Mouse (Mus musculus): Measurements from ENCODE around the gene Tmem145. TPM values are rescaled to one million over a fixed set of nuclear protein-coding genes. Genes with fewer than 3 reads are reported as not detected.
A peak's percentile ranks its signal among the peaks of the same experiment; 100 is the strongest.

Tmem145 gene
- polyA plus RNA-seq, 1 experiment from 2014 or later, result 0.67 TPM

- H3K4me2 ChIP-seq (replicated peaks; ENCODE audit: low read depth), result peak overlapping the region; percentile 88
- ATAC-seq (ENCODE audit: low FRiP score, low TSS enrichment) (peak; percentile 84), DNase-seq (ENCODE audit: low spot score) (peak; percentile 99)
- peaks cover 21% of the 10 kb centered on the region for H3K36me3 ChIP-seq (ENCODE audit: control insufficient read depth, insufficient read depth, low read length)
- H3K4me1 ChIP-seq (replicated peaks; ENCODE audit: control insufficient read depth, insufficient read depth), result peaks cover 22% of the 10 kb centered on the region
- H3K27me3 ChIP-seq (ENCODE audit: control insufficient read depth, insufficient read depth, low read length), result no peaks in the 10 kb centered on the region
- H3K9me3 ChIP-seq (ENCODE audit: control insufficient read depth, low read length), result no peaks in the 10 kb centered on the region
- H3K9ac ChIP-seq (ENCODE audit: low read length), result peak overlapping the region; percentile 76
- TF ChIP-seq EP300 (optimal IDR thresholded peaks at IDR 0.05) (no peak), CTCF (IDR thresholded peaks at IDR 0.05; ENCODE audit: low read depth) (peak; percentile 21)
- peak overlapping the region; percentile 98 for H3K27ac ChIP-seq (replicated peaks)
- H3K4me3 ChIP-seq (ENCODE audit: low read depth, low read length), result peak overlapping the region; percentile 71
- under 1% methylated on average over 55 of the region's 108 CpGs for WGBS
Observed at GRCm38 (mm10) chr7:25281734-25282601, 23.9 kb upstream of the Tmem145 start.

DNA sequence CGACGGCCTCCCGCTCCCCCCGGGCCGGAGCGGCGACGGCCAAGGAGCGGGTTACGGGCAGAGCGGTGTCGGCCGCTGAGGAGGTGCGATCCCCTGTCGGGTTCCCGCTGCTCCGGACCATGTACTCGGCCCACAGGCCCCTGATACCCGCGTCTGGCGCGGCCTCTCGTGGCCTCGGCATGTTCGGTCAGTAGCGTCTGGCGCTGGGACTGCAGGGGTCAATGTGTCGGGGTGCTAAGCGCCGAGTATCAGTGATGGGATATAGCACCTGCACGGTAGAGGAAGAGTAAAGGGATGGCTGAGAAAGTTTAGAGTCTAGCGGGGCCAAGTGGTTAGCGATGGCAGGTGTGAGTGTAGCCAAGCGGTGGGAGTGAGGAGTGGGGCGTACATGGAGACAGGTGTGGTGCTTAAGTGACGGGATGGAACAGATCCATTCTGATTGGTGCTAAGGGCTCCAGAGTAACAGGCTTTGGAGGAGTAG is 23.1 kb upstream of the Tmem145 start:
- Histone ChIP-seq H3K9ac (ENCODE audit: low read length) (peak overlapping the region; percentile 76), H3K27me3 (ENCODE audit: control insufficient read depth, insufficient read depth, low read length) (no peaks in the 10 kb centered on the region), H3K4me1 (replicated peaks; ENCODE audit: control insufficient read depth, insufficient read depth) (peaks cover 22% of the 10 kb centered on the region), H3K9me3 (ENCODE audit: control insufficient read depth, low read length) (no peaks in the 10 kb centered on the region), H3K4me3 (ENCODE audit: low read depth, low read length) (peak overlapping the region; percentile 71), H3K36me3 (ENCODE audit: control insufficient read depth, insufficient read depth, low read length) (peaks cover 28% of the 10 kb centered on the region), H3K27ac (replicated peaks) (peak overlapping the region; percentile 95), H3K4me2 (replicated peaks; ENCODE audit: low read depth) (peak overlapping the region; percentile 88)
- ATAC-seq (ENCODE audit: low FRiP score, low TSS enrichment), result no peak
- TF ChIP-seq EP300 (optimal IDR thresholded peaks at IDR 0.05) (no peak), CTCF (IDR thresholded peaks at IDR 0.05; ENCODE audit: low read depth) (peak; percentile 42)
- peak; percentile 61 for DNase-seq (ENCODE audit: low spot score)
- under 1% methylated on average over 33 of the region's 36 CpGs for WGBS

DNA sequence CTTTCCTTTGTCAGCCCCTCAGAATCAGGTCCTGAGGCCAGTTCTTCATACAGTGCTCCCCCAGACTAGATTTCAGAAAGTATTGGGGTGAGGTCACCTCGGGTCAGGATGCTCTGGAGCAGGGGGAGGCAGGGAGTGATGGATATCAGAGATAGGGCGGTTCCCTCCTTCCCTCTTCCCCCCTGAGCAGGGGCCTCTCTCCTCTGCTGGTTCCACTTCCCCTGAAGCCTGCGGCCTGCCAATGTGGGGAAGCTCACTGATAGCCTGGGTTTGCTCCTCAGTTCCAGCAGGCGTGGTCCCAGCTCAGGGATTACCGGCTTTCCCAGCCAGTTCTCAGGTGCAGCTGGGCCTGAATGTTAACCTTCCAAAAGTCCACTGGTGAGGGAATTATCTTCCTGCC is 22.3 kb upstream of the Tmem145 start:
- peak overlapping the region; percentile 71 for H3K4me3 ChIP-seq (ENCODE audit: low read depth, low read length)
- 7% methylated on average over 5 of the region's 5 CpGs for WGBS

DNA sequence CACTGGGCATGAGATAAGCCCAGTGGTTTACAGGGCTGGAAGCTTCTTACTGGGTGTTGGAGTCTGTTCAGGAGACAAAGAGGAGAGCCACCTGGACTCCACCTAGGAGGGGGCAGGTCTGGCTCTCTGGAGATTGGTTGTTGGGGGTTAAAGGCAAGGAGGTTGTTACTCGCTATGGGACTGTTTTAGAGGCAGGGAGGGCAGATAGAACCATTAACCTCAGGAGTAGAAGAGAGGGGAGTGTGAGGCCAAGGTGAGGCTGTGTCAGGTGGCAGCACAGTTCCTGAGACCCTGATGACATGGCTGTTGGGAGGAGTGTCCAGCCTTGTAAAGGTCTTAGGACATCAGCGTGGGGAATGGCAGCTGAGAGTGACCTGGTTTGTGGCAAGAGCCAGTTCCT is 21.7 kb upstream of the Tmem145 start:
- Histone ChIP-seq H3K9me3 (ENCODE audit: control insufficient read depth, low read length) (no peaks in the 10 kb centered on the region), H3K36me3 (ENCODE audit: control insufficient read depth, insufficient read depth, low read length) (peaks cover 42% of the 10 kb centered on the region), H3K27ac (replicated peaks) (no peak overlapping the region), H3K4me2 (replicated peaks; ENCODE audit: low read depth) (peak overlapping the region; percentile 88), H3K4me1 (replicated peaks; ENCODE audit: control insufficient read depth, insufficient read depth) (peaks cover 22% of the 10 kb centered on the region), H3K4me3 (ENCODE audit: low read depth, low read length) (no peak overlapping the region), H3K27me3 (ENCODE audit: control insufficient read depth, insufficient read depth, low read length) (no peaks in the 10 kb centered on the region), H3K9ac (ENCODE audit: low read length) (peak overlapping the region; percentile 76; the same call in 1 of the 2 replicates)
- WGBS, result 52% methylated on average over 2 of the region's 2 CpGs
- TF ChIP-seq EP300 (optimal IDR thresholded peaks at IDR 0.05), result no peak
- no peak for TF ChIP-seq CTCF (IDR thresholded peaks at IDR 0.05; ENCODE audit: low read depth)
- DNase-seq (ENCODE audit: low spot score), result no peak
- ATAC-seq (ENCODE audit: low FRiP score, low TSS enrichment), result no peak

More for the DNA sequence above, 22.3 kb upstream of the Tmem145 start:
- H3K27me3 ChIP-seq (ENCODE audit: control insufficient read depth, insufficient read depth, low read length), result no peaks in the 10 kb centered on the region
- ATAC-seq (ENCODE audit: low FRiP score, low TSS enrichment) (no peak), DNase-seq (ENCODE audit: low spot score) (peak; percentile 31)
- peaks cover 22% of the 10 kb centered on the region for H3K4me1 ChIP-seq (replicated peaks; ENCODE audit: control insufficient read depth, insufficient read depth)
- peak overlapping the region; percentile 88 for H3K4me2 ChIP-seq (replicated peaks; ENCODE audit: low read depth)
- H3K36me3 ChIP-seq (ENCODE audit: control insufficient read depth, insufficient read depth, low read length), result peaks cover 37% of the 10 kb centered on the region
- H3K27ac ChIP-seq (replicated peaks), result peak overlapping the region; percentile 45
- TF ChIP-seq CTCF (IDR thresholded peaks at IDR 0.05; ENCODE audit: low read depth), result no peak
- TF ChIP-seq EP300 (optimal IDR thresholded peaks at IDR 0.05), result no peak
- no peaks in the 10 kb centered on the region for H3K9me3 ChIP-seq (ENCODE audit: control insufficient read depth, low read length)
- H3K9ac ChIP-seq (ENCODE audit: low read length), result peak overlapping the region; percentile 76; the same call in 1 of the 2 replicates

DNA sequence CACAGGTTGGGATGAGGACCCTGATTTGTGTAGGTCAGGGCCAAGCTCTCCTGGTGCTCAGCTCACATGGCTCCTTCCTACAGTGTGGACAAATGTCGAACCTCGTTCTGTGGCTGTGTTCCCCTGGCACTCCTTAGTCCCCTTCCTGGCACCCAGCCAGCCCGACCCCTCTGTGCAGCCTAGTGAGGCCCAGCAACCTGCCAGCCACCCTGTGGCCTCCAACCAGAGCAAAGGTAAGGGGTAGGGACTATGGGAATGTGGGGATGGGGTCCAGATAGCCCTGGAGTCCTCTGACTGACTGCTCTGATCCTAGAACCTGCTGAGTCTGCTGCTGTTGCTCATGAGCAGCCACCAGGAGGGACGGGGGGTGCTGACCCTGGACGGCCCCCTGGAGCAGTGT is 21.1 kb upstream of the Tmem145 start:
- Histone ChIP-seq H3K4me2 (replicated peaks; ENCODE audit: low read depth) (no peak overlapping the region), H3K27me3 (ENCODE audit: control insufficient read depth, insufficient read depth, low read length) (no peaks in the 10 kb centered on the region), H3K4me1 (replicated peaks; ENCODE audit: control insufficient read depth, insufficient read depth) (peaks cover 22% of the 10 kb centered on the region), H3K9me3 (ENCODE audit: control insufficient read depth, low read length) (no peaks in the 10 kb centered on the region), H3K36me3 (ENCODE audit: control insufficient read depth, insufficient read depth, low read length) (peaks cover 47% of the 10 kb centered on the region), H3K27ac (replicated peaks) (0 out of 2 replicates have a peak overlapping the region, but pooled peaks have one; percentile 8), H3K4me3 (ENCODE audit: low read depth, low read length) (no peak overlapping the region), H3K9ac (ENCODE audit: low read length) (no peak overlapping the region)
- no peak for TF ChIP-seq EP300 (optimal IDR thresholded peaks at IDR 0.05)
- no peak for TF ChIP-seq CTCF (IDR thresholded peaks at IDR 0.05; ENCODE audit: low read depth)
- no peak for ATAC-seq (ENCODE audit: low FRiP score, low TSS enrichment)
- DNase-seq (ENCODE audit: low spot score), result no peak
- WGBS, result 47% methylated on average over 5 of the region's 5 CpGs

Measured in stomach, postnatal 0 days (tissue).